Mouse (Mus musculus) intestine, embryonic 15.5 days (tissue): ENCODE data around the gene Fkbp5. TPM values are rescaled to one million over a fixed set of nuclear protein-coding genes. Genes with fewer than 3 reads are reported as not detected.

ENCODE experiments used
- ATAC-seq: fragments of 200-750 bp; cut with Nextera tagmentation; 2 replicates; pipeline ENCODE4 v1.8.0; 2017; ENCODE audit warnings: moderate TSS enrichment, moderate library complexity
- H3K27ac ChIP-seq: fragments of 300-500 bp; sonication (generic); 2 replicates; pipeline ENCODE4 v1.5.1; 2015; ENCODE audit warnings: mild to moderate bottlenecking, inconsistent platforms
- H3K27me3 ChIP-seq: fragments of 300-500 bp; sonication (generic); replicated peaks from 2 replicates; pipeline ENCODE4 v1.6.1; 2015; ENCODE audit warnings: inconsistent platforms
- H3K36me3 ChIP-seq: fragments of 300-500 bp; sonication (generic); 2 replicates; pipeline ENCODE4 v1.6.1; 2015; ENCODE audit warnings: inconsistent platforms
- H3K4me1 ChIP-seq: fragments of 300-500 bp; sonication (generic); replicated peaks from 2 replicates; pipeline ENCODE4 v1.6.1; 2015; ENCODE audit warnings: inconsistent platforms
- H3K4me2 ChIP-seq: fragments of 300-500 bp; sonication (generic); replicated peaks from 2 replicates; pipeline ENCODE4 v1.6.1; 2015; ENCODE audit warnings: mild to moderate bottlenecking, inconsistent platforms
- H3K4me3 ChIP-seq: fragments of 300-500 bp; sonication (generic); replicated peaks from 2 replicates; pipeline ENCODE4 v1.5.1; 2015; ENCODE audit warnings: inconsistent platforms
- H3K9ac ChIP-seq: fragments of 300-500 bp; sonication (generic); 2 replicates; pipeline ENCODE4 v1.6.1; 2015; ENCODE audit warnings: inconsistent platforms
- H3K9me3 ChIP-seq: fragments of 300-500 bp; sonication (generic); 2 replicates; pipeline ENCODE4 v1.6.1; 2016; ENCODE audit warnings: inconsistent platforms
- WGBS: fragments of 180-500 bp; shearing (Covaris S2); methylation state at CpG from one replicate; pipeline ENCODE4 v1.1.7; 2015; 5-methylcytosine and 5-hydroxymethylcytosine counted together
- polyA plus RNA-seq: library from polyadenylated mRNA; unstranded; fragments of >200 nt; fragmentation: Nextera tagmentation; extraction: Ambion mirVana; gene quantifications from 2 replicates; pipeline ENCODE4 v1.2.1, GENCODE M21; 2015

The Fkbp5 gene
- polyA plus RNA-seq, 1 experiment from 2014 or later = 25.9 TPM

DNA sequence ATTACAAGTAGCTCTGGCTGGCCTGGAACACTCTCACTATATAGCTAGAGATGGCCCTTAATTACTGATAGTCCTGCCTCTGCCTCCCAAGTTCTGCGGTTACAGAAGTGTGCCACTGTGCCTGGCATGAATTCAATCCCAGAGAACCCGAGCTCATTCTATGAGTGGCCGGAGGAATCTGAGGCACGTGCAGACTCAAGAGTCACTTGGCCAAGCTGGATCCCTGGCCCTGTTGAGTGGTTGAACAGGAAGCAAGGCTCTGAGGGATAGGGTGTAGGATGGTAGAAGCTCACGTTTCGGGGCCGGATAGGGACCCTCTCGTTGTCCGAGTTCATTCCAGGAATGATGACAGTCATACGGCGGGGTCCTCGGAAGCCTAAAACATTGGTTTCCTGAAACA is 161.5 kb downstream of the Fkbp5 start:
- H3K4me3 ChIP-seq = no peak overlapping the region
- peaks cover 18% of the 10 kb centered on the region for H3K4me1 ChIP-seq
- no peak overlapping the region for H3K4me2 ChIP-seq
- no peak for ATAC-seq
- 86% methylated on average over 12 of the region's 12 CpGs for WGBS
- H3K9ac ChIP-seq = no peak overlapping the region
- H3K27me3 ChIP-seq = peaks cover 3% of the 10 kb centered on the region; the same call in 1 of the 2 replicates
- H3K9me3 ChIP-seq = no peaks in the 10 kb centered on the region
- no peaks in the 10 kb centered on the region for H3K36me3 ChIP-seq
- no peak overlapping the region for H3K27ac ChIP-seq

DNA sequence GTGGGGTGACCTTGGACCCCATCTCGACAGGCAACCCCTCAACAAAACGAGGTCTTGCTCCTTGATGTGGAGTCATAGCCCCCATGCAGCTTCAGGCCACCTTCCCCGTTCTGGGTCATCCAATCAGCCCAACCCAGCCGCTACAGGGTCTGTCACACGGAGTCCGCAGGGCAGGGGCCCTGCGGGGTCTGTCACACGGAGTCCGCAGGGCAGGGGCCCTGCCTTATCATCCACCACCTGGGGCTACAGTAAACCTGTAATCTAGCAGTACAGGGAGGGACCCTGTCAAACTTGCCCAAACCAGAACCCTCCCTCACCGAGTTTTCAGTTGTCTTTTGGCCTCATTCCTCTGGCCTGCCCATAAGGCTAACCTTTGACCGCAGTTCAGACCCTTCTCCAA is 165.3 kb downstream of the Fkbp5 start:
- peak overlapping the region; percentile 100 for H3K27ac ChIP-seq
- H3K4me1 ChIP-seq = peaks cover 38% of the 10 kb centered on the region
- peak overlapping the region; percentile 79; the same call in 1 of the 2 replicates for H3K9ac ChIP-seq
- no peaks in the 10 kb centered on the region for H3K9me3 ChIP-seq
- H3K36me3 ChIP-seq = no peaks in the 10 kb centered on the region
- peak overlapping the region; percentile 83 for H3K4me3 ChIP-seq
- ATAC-seq = no peak
- H3K27me3 ChIP-seq = no peaks in the 10 kb centered on the region
- WGBS = 26% methylated on average over 11 of the region's 11 CpGs
- H3K4me2 ChIP-seq = peak overlapping the region; percentile 93

DNA sequence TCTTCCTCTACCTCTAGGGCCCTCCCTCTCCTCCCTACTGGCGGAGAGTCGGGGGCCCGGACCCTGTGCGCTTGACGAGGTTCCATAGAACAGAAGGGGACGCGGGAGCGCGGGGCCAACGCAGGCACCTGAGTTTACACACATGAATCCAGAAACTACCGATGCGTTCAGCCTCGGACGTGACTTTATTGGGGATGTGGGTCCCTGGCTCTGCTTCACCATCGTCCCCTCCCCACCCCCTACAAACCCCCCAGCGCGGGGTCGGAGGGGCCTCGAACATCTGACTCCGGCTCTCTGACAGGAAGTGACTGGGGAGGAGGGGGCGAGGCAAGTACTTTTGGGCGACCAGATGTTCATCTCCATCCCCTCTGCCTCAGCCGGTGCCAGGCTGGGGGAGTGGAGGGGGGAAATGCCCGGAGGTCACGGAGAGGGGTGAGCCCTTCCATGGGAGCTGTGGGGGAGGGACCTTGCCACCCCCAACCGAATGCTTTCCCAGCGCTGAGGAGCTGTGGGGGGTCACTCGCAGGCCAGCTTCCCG is 165.9 kb downstream of the Fkbp5 start:
- WGBS = 1% methylated on average over 29 of the region's 29 CpGs
- Histone ChIP-seq H3K4me2 (peak overlapping the region; percentile 93), H3K36me3 (no peaks in the 10 kb centered on the region), H3K9ac (peak overlapping the region; percentile 79), H3K4me1 (peaks cover 42% of the 10 kb centered on the region), H3K27me3 (no peaks in the 10 kb centered on the region), H3K4me3 (peak overlapping the region; percentile 83), H3K27ac (peak overlapping the region; percentile 100), H3K9me3 (no peaks in the 10 kb centered on the region)
- 0 out of 2 replicates have a peak, but pooled peaks have one; percentile 1 for ATAC-seq

DNA sequence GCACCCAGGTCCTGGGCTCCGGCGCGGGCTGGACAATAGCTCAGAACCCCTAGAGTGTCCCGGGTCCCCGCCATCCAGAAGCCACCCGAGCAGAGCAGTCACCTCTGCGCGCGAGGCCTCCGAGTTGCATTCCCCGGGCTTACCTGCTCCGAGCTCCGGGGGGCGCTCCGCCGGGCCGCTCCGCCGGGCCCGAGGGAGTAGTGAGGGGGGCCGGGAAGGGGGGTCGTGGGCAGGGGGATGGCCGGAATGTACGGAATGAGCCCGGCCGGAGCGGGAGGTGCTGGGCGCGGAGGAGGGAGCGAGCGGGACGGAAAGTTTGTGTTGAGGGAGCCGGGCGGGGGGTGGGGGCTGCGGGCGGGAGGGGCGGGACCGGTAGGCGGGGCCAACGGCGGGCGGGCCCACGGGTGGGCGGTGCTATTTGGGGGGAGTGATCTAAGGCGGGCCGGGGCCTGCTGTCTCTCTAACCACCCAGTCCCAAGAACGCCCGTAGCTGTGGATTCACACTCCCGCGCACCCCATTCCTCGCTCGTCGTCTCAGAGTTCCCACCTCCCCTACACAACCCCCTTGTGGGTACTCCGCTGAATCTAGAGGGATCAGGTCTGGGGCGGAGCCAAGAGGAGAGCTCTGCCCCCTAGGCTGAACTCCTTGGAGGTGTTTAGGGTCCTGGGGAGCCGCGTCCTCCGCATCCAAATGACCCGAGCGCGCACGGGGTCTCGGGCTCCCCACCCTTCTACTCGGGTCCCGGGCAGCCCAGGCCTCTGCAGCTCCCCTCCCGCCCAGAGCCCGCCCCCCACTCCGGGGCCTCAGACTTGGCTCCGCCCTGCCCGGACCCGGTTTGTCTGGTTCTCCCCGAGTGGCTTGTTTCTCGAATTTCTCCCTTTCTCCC is 166.6 kb downstream of the Fkbp5 start, which contains the start of gene Tead3:
TSS of gene Tead3 (minus strand) at position 352 of the 887 bp plus-strand sequence.
- no peaks in the 10 kb centered on the region for H3K36me3 ChIP-seq
- H3K9me3 ChIP-seq = no peaks in the 10 kb centered on the region
- H3K4me1 ChIP-seq = peaks cover 49% of the 10 kb centered on the region
- H3K4me2 ChIP-seq = peak within 1 kb of the TSS; percentile 93
- H3K4me3 ChIP-seq = peak within 1 kb of the TSS; percentile 83
- peak within 1 kb of the TSS; percentile 85 for H3K9ac ChIP-seq
- no peaks in the 10 kb centered on the region for H3K27me3 ChIP-seq
- WGBS = under 1% methylated on average over 66 of the region's 73 CpGs
- peak within 1 kb of the TSS; percentile 100 for H3K27ac ChIP-seq
- peak; percentile 88 for ATAC-seq

DNA sequence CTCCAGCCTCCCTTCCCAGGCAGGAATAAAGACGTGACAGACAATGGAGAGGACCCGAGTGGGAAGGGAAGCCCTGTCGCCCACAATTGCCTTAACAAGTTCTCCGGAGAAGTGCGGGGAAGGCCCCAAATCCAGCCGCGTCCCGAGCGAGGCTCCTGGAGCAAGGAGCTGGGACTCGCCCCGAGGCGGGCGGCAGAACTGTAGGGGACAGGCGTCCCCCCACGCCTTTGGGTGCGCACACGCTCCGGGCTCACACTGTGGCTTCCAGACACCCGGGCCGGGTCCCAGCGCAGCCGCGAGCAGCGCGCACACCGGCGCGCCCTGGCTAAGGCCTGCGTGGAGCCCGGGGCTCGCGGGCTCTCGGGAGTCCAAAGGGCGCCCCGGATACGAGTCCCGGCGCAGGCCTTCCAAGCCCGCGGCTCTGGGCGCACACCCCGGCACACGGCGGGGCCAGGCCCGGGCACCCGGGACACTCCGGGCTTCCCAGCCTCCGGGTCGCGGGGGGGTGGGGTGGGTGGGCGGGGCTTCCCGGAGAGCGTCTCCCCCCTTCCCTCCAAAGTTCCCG is 167.3 kb downstream of the Fkbp5 start:
- Histone ChIP-seq H3K4me1 (peaks cover 56% of the 10 kb centered on the region), H3K27me3 (no peaks in the 10 kb centered on the region), H3K9ac (peak overlapping the region; percentile 85), H3K36me3 (no peaks in the 10 kb centered on the region), H3K4me3 (peak overlapping the region; percentile 83), H3K4me2 (peak overlapping the region; percentile 93), H3K9me3 (no peaks in the 10 kb centered on the region), H3K27ac (peak overlapping the region; percentile 100)
- WGBS = 1% methylated on average over 52 of the region's 54 CpGs
- peak; percentile 62 for ATAC-seq

DNA sequence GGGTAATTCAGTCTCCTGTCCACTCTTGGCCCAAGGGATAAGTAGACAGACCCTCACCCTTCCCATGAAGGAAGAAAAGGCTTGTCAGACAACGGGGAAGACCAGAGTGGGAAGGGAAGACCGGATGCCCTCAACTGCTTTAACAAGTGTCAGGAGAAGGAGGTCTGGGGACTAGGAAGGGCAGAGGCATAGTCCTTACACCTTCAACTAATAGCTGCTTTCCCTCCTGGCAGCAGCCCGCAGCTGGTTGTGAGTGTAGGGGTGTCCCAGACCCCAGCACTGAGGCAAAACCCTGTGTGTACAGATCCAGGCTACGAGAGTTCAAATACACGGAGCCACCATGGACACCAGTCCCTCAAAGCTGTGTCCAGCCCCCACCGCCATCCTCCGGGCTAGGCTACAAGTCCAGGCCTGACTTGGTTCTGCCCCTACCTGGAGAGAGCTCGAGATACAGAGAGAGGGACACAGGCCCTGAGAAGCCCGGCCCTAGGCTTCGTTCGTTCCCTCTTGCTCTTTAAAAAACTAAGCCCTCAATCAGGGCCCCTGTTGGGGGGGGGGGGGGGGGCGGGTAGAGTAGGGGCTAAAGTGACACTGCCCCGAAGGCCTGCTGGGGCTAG is 168.0 kb downstream of the Fkbp5 start:
- peaks cover 62% of the 10 kb centered on the region for H3K4me1 ChIP-seq
- H3K27me3 ChIP-seq = no peaks in the 10 kb centered on the region
- peak overlapping the region; percentile 93 for H3K4me2 ChIP-seq
- WGBS = 6% methylated on average over 13 of the region's 13 CpGs
- no peak for ATAC-seq
- peak overlapping the region; percentile 100 for H3K27ac ChIP-seq
- peak overlapping the region; percentile 83 for H3K4me3 ChIP-seq
- no peaks in the 10 kb centered on the region for H3K9me3 ChIP-seq
- no peaks in the 10 kb centered on the region for H3K36me3 ChIP-seq
- peak overlapping the region; percentile 85 for H3K9ac ChIP-seq

Other genes starting within 250 kb of the Fkbp5 start
- gene Fance, start 204.0 kb downstream of the Fkbp5 start, polyA plus RNA-seq = 22.7 and 29.8 TPM in 2 replicates
- 639 and 690 TPM in 2 replicates for gene Rpl10a, start 189.1 kb downstream of the Fkbp5 start, polyA plus RNA-seq
- 8.9 and 10.0 TPM in 2 replicates for gene Tead3, start 166.7 kb downstream of the Fkbp5 start, polyA plus RNA-seq
- gene Tulp1, start 152.3 kb downstream of the Fkbp5 start, polyA plus RNA-seq = 3.6 and 4.1 TPM in 2 replicates
- gene Armc12, start 13.3 kb upstream of the Fkbp5 start, polyA plus RNA-seq = not detected in 2 replicates
- not detected in 2 replicates for gene Clpsl2, start 31.9 kb upstream of the Fkbp5 start, polyA plus RNA-seq
- 958 and 2,971 TPM in 2 replicates for gene Clps, start 43.2 kb upstream of the Fkbp5 start, polyA plus RNA-seq
- 1.3 and 1.8 TPM in 2 replicates for gene Lhfpl5, start 58.1 kb upstream of the Fkbp5 start, polyA plus RNA-seq
- 97.1 and 97.5 TPM in 2 replicates for gene Srpk1, start 105.2 kb upstream of the Fkbp5 start, polyA plus RNA-seq
- 0.11 and 0.20 TPM in 2 replicates for gene Slc26a8, start 172.7 kb upstream of the Fkbp5 start, polyA plus RNA-seq
- gene Mapk14, start 173.8 kb upstream of the Fkbp5 start, polyA plus RNA-seq = 42.4 and 45.5 TPM in 2 replicates
- 2.1 and 2.4 TPM in 2 replicates for gene AC170998.1, start 208.6 kb upstream of the Fkbp5 start, polyA plus RNA-seq